Mouse (Mus musculus) olfactory bulb, adult 2 months (tissue): ENCODE data around the gene Ptges3l.

ENCODE experiments used
- CTCF ChIP-seq: fragments of 200-500 bp; IDR thresholded peaks from 2 replicates; pipeline ENCODE4 v1.5.1; 2012; ENCODE audit warnings: low read depth, mild to moderate bottlenecking, low read length, moderate library complexity; ENCODE audit not compliant: insufficient read depth
- POLR2A ChIP-seq: fragments of 200-500 bp; IDR thresholded peaks from 2 replicates; pipeline ENCODE4 v1.6.1; 2012; ENCODE audit warnings: mild to moderate bottlenecking, low read depth, low read length, moderate library complexity; ENCODE audit not compliant: insufficient read depth

DNA sequence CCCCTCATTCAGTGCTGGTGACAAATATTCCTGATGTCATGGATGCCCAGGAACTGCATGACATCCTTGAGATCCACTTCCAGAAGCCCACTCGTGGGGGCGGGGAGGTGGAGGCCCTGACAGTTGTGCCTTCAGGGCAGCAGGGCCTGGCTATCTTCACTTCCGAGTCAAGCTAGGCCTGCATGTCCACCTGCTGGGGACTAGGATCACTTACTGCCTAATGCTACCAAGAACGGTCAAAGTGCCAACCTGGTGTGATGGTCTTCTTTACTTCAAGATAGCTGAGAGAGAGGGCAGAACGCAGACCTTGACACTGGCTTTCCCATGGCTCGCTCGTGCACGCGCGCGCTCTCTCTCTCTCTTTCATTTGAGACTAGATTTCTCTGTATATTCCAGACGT lies 33.1 kb upstream of the Ptges3l start:
- no peak for TF ChIP-seq CTCF
- TF ChIP-seq POLR2A: no peak
